8 mouse cellular contexts compared by ENCODE assay signal in the genomic region with DNA sequence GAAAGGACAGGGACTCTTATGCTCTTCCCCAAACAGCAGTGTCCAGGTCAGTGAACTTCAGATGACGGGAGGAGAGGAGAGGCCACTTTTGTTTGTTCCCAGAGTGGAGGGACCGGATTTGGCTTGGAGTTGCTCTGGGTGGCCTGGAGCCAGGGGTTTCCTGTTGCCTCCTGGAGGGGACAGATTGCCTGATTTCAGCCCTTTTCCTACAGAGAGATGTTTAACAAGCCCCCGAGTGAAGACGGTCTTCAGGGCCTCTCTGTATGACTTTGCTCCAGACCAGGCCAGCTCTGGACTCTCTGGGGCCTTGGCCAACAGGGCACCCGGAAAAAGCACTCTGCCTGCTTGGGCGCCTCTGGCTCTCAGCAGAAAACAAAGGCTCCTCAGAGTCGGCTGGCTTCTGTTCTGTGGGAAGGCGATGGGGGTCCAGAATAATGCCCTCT. TPM values are rescaled to one million over a fixed set of nuclear protein-coding genes. Genes with fewer than 3 reads are reported as not detected.
DNase-seq lines count a peak whose midpoint lies in the region; ATAC-seq and TF ChIP-seq lines count a peak whose summit lies in the region.

No protein-coding gene starts in this region.

- TF ChIP-seq EP300 in heart, adult 2 months (IDR thresholded peaks at IDR 0.05; ENCODE audit: insufficient read depth, low read depth, low read length), result 0 out of 2 replicates have a peak, but pooled peaks have one; percentile 35

- peak overlapping the region; percentile 94 for H3K4me2 ChIP-seq in intestine, embryonic 16.5 days (ENCODE audit: low read depth, low read length)
- peak overlapping the region; percentile 78 for H3K4me2 ChIP-seq in stomach, embryonic 16.5 days (ENCODE audit: low read depth, low read length)

- peak; percentile 57; the same call in 1 of the 2 replicates for TF ChIP-seq POLR2A in heart, adult 2 months (IDR thresholded peaks at IDR 0.05; ENCODE audit: insufficient read depth, low read depth, low read length)
- TF ChIP-seq POLR2A in lung, adult 2 months (IDR thresholded peaks at IDR 0.05; ENCODE audit: borderline replicate concordance, extremely low read depth, low read depth, low read length), result peak; percentile 51; the same call in 1 of the 2 replicates

- peak overlapping the region; percentile 99 for H3K9ac ChIP-seq in heart, adult 2 months (ENCODE audit: low read depth, low read length)
- H3K9ac ChIP-seq in intestine, embryonic 16.5 days (ENCODE audit: low read depth, low read length), result peak overlapping the region; percentile 66; the same call in 1 of the 2 replicates
- peak overlapping the region; percentile 72 for H3K9ac ChIP-seq in stomach, embryonic 16.5 days (ENCODE audit: low read length)

- H3K27ac ChIP-seq in heart, adult 2 months, result peak overlapping the region; percentile 100
- H3K27ac ChIP-seq in intestine, embryonic 16.5 days (ENCODE audit: low read length), result peak overlapping the region; percentile 54
- peak overlapping the region; percentile 79 for H3K27ac ChIP-seq in stomach, embryonic 16.5 days (ENCODE audit: low read length)

- TF ChIP-seq CTCF in heart, adult 2 months (IDR thresholded peaks at IDR 0.05), result no peak
- TF ChIP-seq CTCF in lung, adult 2 months (IDR thresholded peaks at IDR 0.05; ENCODE audit: insufficient read depth, low read length), result no peak

- DNase-seq in cerebellum, postnatal 14 days, result peak; percentile 56 to 63
- no peak for DNase-seq in cerebellum, adult 8-10 months
- DNase-seq in adrenal gland, postnatal 36 days, result peak; percentile 50 to 72
- DNase-seq in heart, adult 2 months, result peak; percentile 80 to 85
- DNase-seq in lung, adult 2 months, result peak; percentile 72
- DNase-seq in spleen, postnatal 36 days (ENCODE audit: low spot score in 2 of 2), result no peak

- intact Hi-C loops in heart, adult 2 months (cut with DNase I), result loop anchor here (1.0 to 5.0 kb wide), 2 partner anchors 14 to 189 kb away; no protein-coding TSS in a partner anchor

- no peak for ATAC-seq in intestine, embryonic 16.5 days
- no peak for ATAC-seq in stomach, embryonic 16.5 days (ENCODE audit: insufficient read depth, low FRiP score)

- 6% methylated on average over 8 of the region's 8 CpGs for WGBS in heart, adult 2 months
- WGBS in intestine, embryonic 16.5 days, result 45% methylated on average over 8 of the region's 8 CpGs
- 17% methylated on average over 8 of the region's 8 CpGs for WGBS in lung, adult 2 months
- 53% methylated on average over 8 of the region's 8 CpGs for WGBS in stomach, embryonic 16.5 days

- H3K27me3 ChIP-seq in heart, adult 2 months (ENCODE audit: control insufficient read depth, insufficient read depth, low read length), result no peaks in the 10 kb centered on the region
- H3K27me3 ChIP-seq in intestine, embryonic 16.5 days (replicated peaks; ENCODE audit: control insufficient read depth, insufficient read depth, low read length), result peaks cover 21% of the 10 kb centered on the region
- H3K27me3 ChIP-seq in stomach, embryonic 16.5 days (ENCODE audit: control insufficient read depth, insufficient read depth, low read length), result no peaks in the 10 kb centered on the region

- peaks cover 32% of the 10 kb centered on the region for H3K4me1 ChIP-seq in heart, adult 2 months (ENCODE audit: control insufficient read depth, insufficient read depth, low read length)
- peaks cover 52% of the 10 kb centered on the region for H3K4me1 ChIP-seq in intestine, embryonic 16.5 days (ENCODE audit: control insufficient read depth, insufficient read depth, low read length)
- H3K4me1 ChIP-seq in lung, adult 2 months (ENCODE audit: control insufficient read depth, insufficient read depth, low read length), result peaks cover 33% of the 10 kb centered on the region
- peaks cover 36% of the 10 kb centered on the region for H3K4me1 ChIP-seq in stomach, embryonic 16.5 days (ENCODE audit: control insufficient read depth, insufficient read depth, low read length)

- peaks cover 21% of the 10 kb centered on the region for H3K36me3 ChIP-seq in heart, adult 2 months (ENCODE audit: control insufficient read depth, insufficient read depth, low read length)
- H3K36me3 ChIP-seq in intestine, embryonic 16.5 days (ENCODE audit: control insufficient read depth, insufficient read depth, low read length), result peaks cover 12% of the 10 kb centered on the region
- 0 out of 2 replicates have a peak, but pooled peaks cover 3% of the 10 kb centered on the region for H3K36me3 ChIP-seq in stomach, embryonic 16.5 days (ENCODE audit: control insufficient read depth, insufficient read depth, low read length)

- H3K9me3 ChIP-seq in intestine, embryonic 16.5 days (ENCODE audit: control insufficient read depth, low read length), result no peaks in the 10 kb centered on the region
- no peaks in the 10 kb centered on the region for H3K9me3 ChIP-seq in stomach, embryonic 16.5 days (replicated peaks; ENCODE audit: control insufficient read depth, low read length)

- 0 out of 2 replicates have a peak, but pooled peaks cover 1% of the 10 kb centered on the region for H3K79me2 ChIP-seq in heart, adult 2 months (replicated peaks; ENCODE audit: control insufficient read depth, insufficient read depth, low read length)

- peak overlapping the region; percentile 84 for H3K4me3 ChIP-seq in heart, adult 2 months
- peak overlapping the region; percentile 63 for H3K4me3 ChIP-seq in intestine, embryonic 16.5 days (ENCODE audit: low read length)
- H3K4me3 ChIP-seq in lung, adult 2 months (replicated peaks; ENCODE audit: extremely low read depth, low read depth, low read length), result peak overlapping the region; percentile 78
- peak overlapping the region; percentile 60 for H3K4me3 ChIP-seq in stomach, embryonic 16.5 days (replicated peaks; ENCODE audit: low read length)

RNA-seq across cellular contexts. Expression of gene Crip2, which starts 1.5 kb away (rescaled TPM):
- 10 to 100 TPM; 51.8 to 52.5 TPM for total RNA-seq in adrenal gland, postnatal 36 days (2021)
- 1,000 to 10,000 TPM; 1,390 to 1,660 TPM for total RNA-seq in heart, adult 2 months (2021)
- polyA plus RNA-seq in heart, adult 2 months (2012; rRNA removed), result 3,159 and 3,188 TPM in 2 replicates
- 124 and 130 TPM in 2 replicates for polyA plus RNA-seq in intestine, embryonic 16.5 days (2015; fragmentation: Nextera tagmentation; extraction: Ambion mirVana)
- 1,334 and 1,488 TPM in 2 replicates for polyA plus RNA-seq in lung, adult 2 months (2012; rRNA removed)
- polyA plus RNA-seq in stomach, embryonic 16.5 days (2015; fragmentation: Nextera tagmentation; extraction: Ambion mirVana), result 140 and 142 TPM in 2 replicates

RNA-seq across cellular contexts. Expression of gene Crip1, which starts 4.6 kb away (rescaled TPM):
- 10 to 100 TPM; 44.1 to 71.1 TPM for total RNA-seq in adrenal gland, postnatal 36 days (2021)
- 100 to 1,000 TPM; 194 to 200 TPM for total RNA-seq in heart, adult 2 months (2021)
- polyA plus RNA-seq in heart, adult 2 months (2012; rRNA removed), result 429 and 531 TPM in 2 replicates
- polyA plus RNA-seq in intestine, embryonic 16.5 days (2015; fragmentation: Nextera tagmentation; extraction: Ambion mirVana), result 489 and 523 TPM in 2 replicates
- 746 and 1,492 TPM in 2 replicates for polyA plus RNA-seq in lung, adult 2 months (2012; rRNA removed)
- polyA plus RNA-seq in stomach, embryonic 16.5 days (2015; fragmentation: Nextera tagmentation; extraction: Ambion mirVana), result 350 and 360 TPM in 2 replicates

RNA-seq across cellular contexts. Expression of gene Tedc1, which starts 14.7 kb away (rescaled TPM):
- 1 to 10 TPM; 1.7 TPM for total RNA-seq in adrenal gland, postnatal 36 days (2021)
- total RNA-seq in heart, adult 2 months (2021), result under 1 TPM; 0.34 to 0.52 TPM
- 0.45 and 0.67 TPM in 2 replicates for polyA plus RNA-seq in heart, adult 2 months (2012; rRNA removed)
- 21.4 and 22.7 TPM in 2 replicates for polyA plus RNA-seq in intestine, embryonic 16.5 days (2015; fragmentation: Nextera tagmentation; extraction: Ambion mirVana)
- polyA plus RNA-seq in lung, adult 2 months (2012; rRNA removed), result 2.9 and 4.2 TPM in 2 replicates
- 24.0 and 24.3 TPM in 2 replicates for polyA plus RNA-seq in stomach, embryonic 16.5 days (2015; fragmentation: Nextera tagmentation; extraction: Ambion mirVana)

RNA-seq across cellular contexts. Expression of gene Mta1, which starts 43.5 kb away (rescaled TPM):
- 10 to 100 TPM; 76.8 to 99.8 TPM for total RNA-seq in adrenal gland, postnatal 36 days (2021)
- total RNA-seq in heart, adult 2 months (2021), result 10 to 100 TPM; 44.8 to 54.8 TPM
- polyA plus RNA-seq in heart, adult 2 months (2012; rRNA removed), result 35.4 and 42.4 TPM in 2 replicates
- polyA plus RNA-seq in intestine, embryonic 16.5 days (2015; fragmentation: Nextera tagmentation; extraction: Ambion mirVana), result 8.0 TPM in 2 replicates
- 77.4 and 85.3 TPM in 2 replicates for polyA plus RNA-seq in lung, adult 2 months (2012; rRNA removed)
- 8.9 and 10.8 TPM in 2 replicates for polyA plus RNA-seq in stomach, embryonic 16.5 days (2015; fragmentation: Nextera tagmentation; extraction: Ambion mirVana)

RNA-seq across cellular contexts. Expression of gene Tmem121, which starts 44.2 kb away (rescaled TPM):
- 1 to 10 TPM; 4.5 to 7.4 TPM for total RNA-seq in adrenal gland, postnatal 36 days (2021)
- under 1 TPM in 1 of 2 experiments, not detected in 1; 0.18 TPM for total RNA-seq in heart, adult 2 months (2021)
- 0.41 TPM in 1 of 2 replicates, not detected in the other for polyA plus RNA-seq in heart, adult 2 months (2012; rRNA removed)
- polyA plus RNA-seq in intestine, embryonic 16.5 days (2015; fragmentation: Nextera tagmentation; extraction: Ambion mirVana), result 5.6 and 5.8 TPM in 2 replicates
- polyA plus RNA-seq in lung, adult 2 months (2012; rRNA removed), result 0.52 and 0.60 TPM in 2 replicates
- polyA plus RNA-seq in stomach, embryonic 16.5 days (2015; fragmentation: Nextera tagmentation; extraction: Ambion mirVana), result 4.6 and 6.5 TPM in 2 replicates

Comparison
In these comparisons a context has a peak if more than half of its experiments do, and no peak if none do; other contexts are left out.
1. DNase-seq: peak in cerebellum, postnatal 14 days (2 of 2), adrenal gland, postnatal 36 days (2 of 2), heart, adult 2 months (2 of 2) and lung, adult 2 months (single experiment); none in cerebellum, adult 8-10 months (single experiment) and spleen, postnatal 36 days (0 of 2).
2. Peak in every context shown above with its lines, with median percentiles within 50 percentile points of each other: H3K27ac ChIP-seq, H3K4me3 ChIP-seq and H3K9ac ChIP-seq.